Mouse (Mus musculus) hindbrain, embryonic 13.5 days (tissue): ENCODE results near the gene Col16a1. TPM values are rescaled to one million over a fixed set of nuclear protein-coding genes. Genes with fewer than 3 reads are reported as not detected.

Experiments
- ATAC-seq: fragments of 200-750 bp; cut with Nextera tagmentation; 2 replicates; pipeline ENCODE4 v1.8.0; 2017; ENCODE audit warnings: moderate TSS enrichment; ENCODE audit not compliant: low FRiP score
- H3K27ac ChIP-seq: fragments of 300-500 bp; sonication (generic); 2 replicates; pipeline ENCODE4 v1.5.1; 2015; ENCODE audit warnings: inconsistent platforms, mild to moderate bottlenecking, moderate library complexity
- H3K27me3 ChIP-seq: fragments of 300-500 bp; sonication (generic); 2 replicates; pipeline ENCODE4 v1.6.1; 2015; ENCODE audit warnings: mild to moderate bottlenecking, inconsistent platforms
- H3K36me3 ChIP-seq: fragments of 300-500 bp; sonication (generic); 2 replicates; pipeline ENCODE4 v1.6.1; 2015; ENCODE audit warnings: mild to moderate bottlenecking, inconsistent platforms
- H3K4me1 ChIP-seq: fragments of 300-500 bp; sonication (generic); replicated peaks from 2 replicates; pipeline ENCODE4 v1.6.1; 2015; ENCODE audit warnings: inconsistent platforms
- H3K4me2 ChIP-seq: fragments of 300-500 bp; sonication (generic); 2 replicates; pipeline ENCODE4 v1.6.1; 2015; ENCODE audit warnings: inconsistent platforms, mild to moderate bottlenecking, moderate library complexity
- H3K4me3 ChIP-seq: fragments of 300-500 bp; sonication (generic); 2 replicates; pipeline ENCODE4 v1.5.1; 2015; ENCODE audit warnings: mild to moderate bottlenecking, inconsistent platforms
- H3K9ac ChIP-seq: fragments of 300-500 bp; sonication (generic); 2 replicates; pipeline ENCODE4 v1.6.1; 2015; ENCODE audit warnings: mild to moderate bottlenecking, inconsistent platforms
- H3K9me3 ChIP-seq: fragments of 300-500 bp; sonication (generic); 2 replicates; pipeline ENCODE4 v1.6.1; 2016; ENCODE audit warnings: inconsistent platforms
- WGBS: fragments of 180-500 bp; shearing (Covaris S2); methylation state at CpG from one replicate; pipeline ENCODE4 v1.1.7; 2015; 5-methylcytosine and 5-hydroxymethylcytosine counted together
- polyA plus RNA-seq: library from polyadenylated mRNA; unstranded; fragments of >200 nt; fragmentation: Nextera tagmentation; extraction: Ambion mirVana; gene quantifications from 2 replicates; pipeline ENCODE4 v1.2.1, GENCODE M21; 2015

Col16a1 gene
- polyA plus RNA-seq, 1 experiment from 2014 or later: 5.8 TPM

- peak; percentile 24; the same call in 1 of the 2 replicates for ATAC-seq
- Histone ChIP-seq H3K4me2 (no peak overlapping the region), H3K27me3 (peaks cover 21% of the 10 kb centered on the region; the same call in 1 of the 2 replicates), H3K27ac (no peak overlapping the region; the same call in 1 of the 2 replicates), H3K36me3 (no peaks in the 10 kb centered on the region), H3K9ac (no peak overlapping the region), H3K4me3 (no peak overlapping the region), H3K9me3 (peaks cover 5% of the 10 kb centered on the region; the same call in 1 of the 2 replicates), H3K4me1 (peaks cover 12% of the 10 kb centered on the region)
- 19% methylated on average over 8 of the region's 8 CpGs for WGBS
Observed at GRCm38 (mm10) chr4:130101183-130101582, 53.5 kb downstream of the Col16a1 start.

DNA sequence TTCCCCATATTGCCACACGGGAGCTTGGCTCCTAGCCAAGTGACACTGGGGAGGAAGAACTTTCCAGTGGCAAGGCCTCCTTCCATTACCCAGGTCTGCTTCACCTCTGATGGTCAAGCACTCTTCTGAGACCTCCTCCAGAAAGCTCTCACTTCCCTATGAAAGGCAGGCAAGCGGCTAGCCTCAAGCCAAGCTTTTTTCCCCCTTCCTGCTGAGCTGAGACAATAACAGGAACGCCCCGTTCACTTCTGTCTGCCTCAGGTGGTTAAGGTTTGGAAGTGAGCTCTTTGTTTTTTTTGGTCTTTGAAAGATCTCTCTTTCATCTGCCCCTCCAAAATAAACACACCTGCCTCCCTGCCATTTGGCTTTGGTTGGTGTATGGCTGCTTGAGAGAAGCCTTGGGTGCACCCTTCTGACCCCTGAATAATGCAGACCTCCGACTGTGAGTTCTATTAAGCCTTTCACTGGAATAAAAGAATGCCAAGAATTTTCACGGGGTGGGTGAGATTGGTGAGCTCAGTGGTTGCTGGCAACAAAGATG lies 54.5 kb downstream of the Col16a1 start, which contains the start of gene Pef1:
Gene Pef1 (plus strand): TSS at position 448 of the 541 bp plus-strand sequence.
- Histone ChIP-seq H3K4me2 (no peak within 1 kb of the TSS), H3K27me3 (peaks cover 18% of the 10 kb centered on the region; the same call in 1 of the 2 replicates), H3K36me3 (no peaks in the 10 kb centered on the region), H3K9me3 (peaks cover 5% of the 10 kb centered on the region; the same call in 1 of the 2 replicates), H3K4me1 (peaks cover 12% of the 10 kb centered on the region), H3K9ac (no peak within 1 kb of the TSS), H3K4me3 (no peak within 1 kb of the TSS), H3K27ac (no peak within 1 kb of the TSS; the same call in 1 of the 2 replicates)
- 2% methylated on average over 6 of the region's 6 CpGs for WGBS
- no peak for ATAC-seq

- Histone ChIP-seq H3K9ac (no peak overlapping the region), H3K4me1 (peaks cover 20% of the 10 kb centered on the region), H3K9me3 (peaks cover 5% of the 10 kb centered on the region; the same call in 1 of the 2 replicates), H3K36me3 (no peaks in the 10 kb centered on the region), H3K27ac (no peak overlapping the region), H3K4me2 (no peak overlapping the region), H3K27me3 (peaks cover 18% of the 10 kb centered on the region; the same call in 1 of the 2 replicates), H3K4me3 (no peak overlapping the region)
- no peak for ATAC-seq
- 83% methylated on average over 12 of the region's 12 CpGs for WGBS
Observed at GRCm38 (mm10) chr4:130103632-130104031, 56.0 kb downstream of the Col16a1 start.

DNA sequence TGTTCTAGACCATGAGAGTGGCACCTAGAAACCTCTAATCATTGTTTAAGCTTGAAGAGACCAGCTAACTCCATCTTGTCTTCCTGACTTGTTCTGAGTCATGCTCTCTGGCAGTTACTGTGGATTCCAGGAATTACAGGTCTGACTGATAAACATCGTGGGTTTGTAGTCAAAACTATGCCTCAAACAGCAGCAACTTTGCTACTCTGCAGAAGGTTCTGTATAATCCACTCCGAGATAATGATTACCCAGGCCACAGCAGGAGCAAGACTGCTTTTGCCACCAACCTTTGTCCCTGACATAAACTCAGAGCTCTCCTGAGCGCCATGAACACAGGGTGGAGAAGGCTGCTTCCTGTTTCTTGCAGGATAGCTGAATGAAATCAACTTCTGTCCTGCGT lies 56.9 kb downstream of the Col16a1 start:
- 79% methylated on average over 4 of the region's 4 CpGs for WGBS
- Histone ChIP-seq H3K27ac (no peak overlapping the region), H3K9ac (no peak overlapping the region), H3K36me3 (no peaks in the 10 kb centered on the region), H3K4me1 (peaks cover 25% of the 10 kb centered on the region), H3K4me2 (no peak overlapping the region), H3K4me3 (no peak overlapping the region), H3K27me3 (peaks cover 16% of the 10 kb centered on the region; the same call in 1 of the 2 replicates), H3K9me3 (peaks cover 5% of the 10 kb centered on the region; the same call in 1 of the 2 replicates)
- ATAC-seq: no peak

- peak overlapping the region; percentile 76 for H3K4me2 ChIP-seq
- 0 out of 2 replicates have a peak, but pooled peaks cover 9% of the 10 kb centered on the region for H3K27me3 ChIP-seq
- H3K9me3 ChIP-seq: peaks cover 5% of the 10 kb centered on the region; the same call in 1 of the 2 replicates
- H3K4me1 ChIP-seq: peaks cover 25% of the 10 kb centered on the region
- ATAC-seq: peak; percentile 79
- peak overlapping the region; percentile 69 for H3K27ac ChIP-seq
- 13% methylated on average over 14 of the region's 14 CpGs for WGBS
- H3K4me3 ChIP-seq: peak overlapping the region; percentile 68
- H3K36me3 ChIP-seq: no peaks in the 10 kb centered on the region
- H3K9ac ChIP-seq: peak overlapping the region; percentile 73; the same call in 1 of the 2 replicates
Observed at GRCm38 (mm10) chr4:130107065-130107443, 59.4 kb downstream of the Col16a1 start.

- Histone ChIP-seq H3K36me3 (no peaks in the 10 kb centered on the region), H3K9me3 (peaks cover 5% of the 10 kb centered on the region; the same call in 1 of the 2 replicates), H3K4me2 (peak overlapping the region; percentile 76), H3K4me1 (peaks cover 22% of the 10 kb centered on the region), H3K27me3 (0 out of 2 replicates have a peak, but pooled peaks cover 9% of the 10 kb centered on the region), H3K4me3 (peak overlapping the region; percentile 68), H3K9ac (peak overlapping the region; percentile 73), H3K27ac (peak overlapping the region; percentile 73)
- peak; percentile 95 for ATAC-seq
- WGBS: under 1% methylated on average over 39 of the region's 39 CpGs
Observed at GRCm38 (mm10) chr4:130107444-130108131, 59.9 kb downstream of the Col16a1 start.

DNA sequence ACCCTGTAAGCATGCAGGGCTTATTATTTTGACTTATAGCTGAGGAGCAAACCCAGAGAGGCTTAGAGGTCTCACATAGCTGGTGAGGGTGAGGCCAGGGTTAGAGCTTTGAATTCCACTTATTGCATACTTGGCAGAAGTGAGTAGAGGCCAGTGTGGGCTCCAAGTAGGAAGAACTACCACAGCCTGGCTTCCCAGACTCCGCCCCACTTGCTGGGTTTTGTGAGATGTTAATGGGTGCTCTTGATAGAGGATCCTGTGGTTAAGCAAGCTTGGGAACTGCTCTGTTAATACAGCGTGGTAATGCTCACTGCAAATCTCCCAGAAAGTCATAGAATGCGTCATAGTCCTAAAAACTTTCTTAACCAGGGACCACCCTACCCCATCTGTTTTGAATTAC lies 61.3 kb downstream of the Col16a1 start:
- Histone ChIP-seq H3K4me2 (no peak overlapping the region), H3K9ac (no peak overlapping the region; the same call in 1 of the 2 replicates), H3K27me3 (0 out of 2 replicates have a peak, but pooled peaks cover 9% of the 10 kb centered on the region), H3K9me3 (peaks cover 1% of the 10 kb centered on the region; the same call in 1 of the 2 replicates), H3K4me3 (no peak overlapping the region), H3K4me1 (peaks cover 22% of the 10 kb centered on the region), H3K36me3 (no peaks in the 10 kb centered on the region), H3K27ac (no peak overlapping the region)
- WGBS: 85% methylated on average over 3 of the region's 3 CpGs
- ATAC-seq: no peak

DNA sequence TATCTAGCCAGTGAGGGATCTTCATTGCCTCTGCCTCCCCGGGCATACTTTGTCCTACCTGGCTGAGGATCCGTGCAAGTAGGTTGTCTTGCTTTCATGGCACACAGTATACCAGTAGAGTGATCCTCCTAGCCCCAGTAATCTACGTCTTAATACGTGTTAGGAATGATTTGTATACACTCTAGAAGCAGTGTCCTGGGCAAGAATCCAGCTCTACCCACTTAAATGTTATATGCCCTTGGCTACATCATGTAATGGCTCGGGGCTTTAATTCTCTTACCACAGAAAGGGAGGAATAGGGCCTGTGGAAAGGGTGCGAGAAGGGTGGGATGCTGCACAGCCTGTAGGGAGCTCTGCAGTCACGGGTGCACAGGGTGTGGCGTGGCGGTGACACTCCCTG lies 62.0 kb downstream of the Col16a1 start:
- Histone ChIP-seq H3K36me3 (no peaks in the 10 kb centered on the region), H3K9ac (no peak overlapping the region), H3K4me1 (peaks cover 22% of the 10 kb centered on the region), H3K4me3 (no peak overlapping the region), H3K4me2 (no peak overlapping the region), H3K27ac (no peak overlapping the region), H3K9me3 (no peaks in the 10 kb centered on the region), H3K27me3 (0 out of 2 replicates have a peak, but pooled peaks cover 6% of the 10 kb centered on the region)
- 94% methylated on average over 9 of the region's 9 CpGs for WGBS
- no peak for ATAC-seq

DNA sequence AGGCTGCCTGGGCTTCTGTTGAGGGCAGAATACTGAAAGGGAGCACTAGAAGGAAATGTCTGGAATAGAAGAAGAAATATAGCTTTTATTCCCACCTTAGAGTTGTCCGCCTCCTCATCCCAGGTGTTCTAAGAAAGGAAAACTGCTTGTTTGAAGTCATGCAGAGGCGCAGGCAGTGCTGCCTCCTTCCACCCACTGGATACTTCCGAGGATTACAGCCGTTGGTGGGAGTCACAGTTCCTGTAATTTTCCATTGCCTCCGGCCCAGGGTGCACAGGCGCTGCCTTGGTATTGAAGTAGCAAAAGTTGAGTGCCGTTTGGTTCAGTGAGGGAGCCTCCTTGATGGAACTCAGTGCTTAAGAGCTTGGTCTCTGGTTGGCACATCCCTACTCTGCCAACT lies 62.5 kb downstream of the Col16a1 start:
- WGBS: 90% methylated on average over 7 of the region's 7 CpGs
- 0 out of 2 replicates have a peak, but pooled peaks cover 5% of the 10 kb centered on the region for H3K27me3 ChIP-seq
- no peak overlapping the region for H3K4me3 ChIP-seq
- H3K27ac ChIP-seq: no peak overlapping the region
- no peak overlapping the region for H3K9ac ChIP-seq
- H3K4me2 ChIP-seq: no peak overlapping the region
- ATAC-seq: no peak
- no peaks in the 10 kb centered on the region for H3K36me3 ChIP-seq
- no peaks in the 10 kb centered on the region for H3K9me3 ChIP-seq
- peaks cover 22% of the 10 kb centered on the region for H3K4me1 ChIP-seq

- H3K4me3 ChIP-seq: no peak overlapping the region
- 90% methylated on average over 7 of the region's 7 CpGs for WGBS
- no peaks in the 10 kb centered on the region for H3K9me3 ChIP-seq
- no peak overlapping the region for H3K4me2 ChIP-seq
- no peak for ATAC-seq
- no peak overlapping the region for H3K27ac ChIP-seq
- H3K4me1 ChIP-seq: peaks cover 22% of the 10 kb centered on the region
- peaks cover 4% of the 10 kb centered on the region for H3K36me3 ChIP-seq
- no peaks in the 10 kb centered on the region for H3K27me3 ChIP-seq
- 0 out of 2 replicates have a peak overlapping the region, but pooled peaks have one; percentile 13 for H3K9ac ChIP-seq
Observed at GRCm38 (mm10) chr4:130112299-130112698, 64.7 kb downstream of the Col16a1 start.

- no peak overlapping the region for H3K4me3 ChIP-seq
- H3K4me1 ChIP-seq: peaks cover 22% of the 10 kb centered on the region
- WGBS: 94% methylated on average over 1 of the region's 1 CpGs
- no peak overlapping the region for H3K9ac ChIP-seq
- peaks cover 4% of the 10 kb centered on the region for H3K36me3 ChIP-seq
- H3K27me3 ChIP-seq: no peaks in the 10 kb centered on the region
- no peak for ATAC-seq
- no peak overlapping the region for H3K4me2 ChIP-seq
- H3K27ac ChIP-seq: no peak overlapping the region
- no peaks in the 10 kb centered on the region for H3K9me3 ChIP-seq
Observed at GRCm38 (mm10) chr4:130112732-130113131, 65.1 kb downstream of the Col16a1 start.

- no peak overlapping the region for H3K9ac ChIP-seq
- no peak overlapping the region for H3K4me3 ChIP-seq
- WGBS: 78% methylated on average over 4 of the region's 4 CpGs
- no peaks in the 10 kb centered on the region for H3K9me3 ChIP-seq
- no peak overlapping the region for H3K4me2 ChIP-seq
- H3K4me1 ChIP-seq: no peaks in the 10 kb centered on the region
- no peak overlapping the region for H3K27ac ChIP-seq
- H3K36me3 ChIP-seq: peaks cover 49% of the 10 kb centered on the region
- no peaks in the 10 kb centered on the region for H3K27me3 ChIP-seq
- no peak for ATAC-seq
Observed at GRCm38 (mm10) chr4:130120752-130121151, 73.1 kb downstream of the Col16a1 start.
